23 mouse cellular contexts compared by ENCODE assay signal in genomic region chr5:47396874-47397273, GRCm38 (mm10).
DNase-seq lines count a peak whose midpoint lies in the region; ATAC-seq and TF ChIP-seq lines count a peak whose summit lies in the region.
"Had no signal": no experiment of that assay in that cellular context is flagged by ENCODE, and none has a peak within 500 bp of the region (broad histone marks: within the 10 kb centered on the region; RNA-seq: fewer than 3 reads in every experiment).

No protein-coding gene starts in this region.

- H3K27me3 ChIP-seq in embryonic facial prominence, embryonic 14.5 days (replicated peaks; ENCODE audit: control insufficient read depth, insufficient read depth, low read length) = no peaks in the 10 kb centered on the region
- H3K27me3 ChIP-seq in embryonic facial prominence, embryonic 10.5 days (replicated peaks; ENCODE audit: low read depth, poor library complexity, severe bottlenecking) = no peaks in the 10 kb centered on the region
- no peaks in the 10 kb centered on the region for H3K27me3 ChIP-seq in intestine, postnatal 0 days (replicated peaks; ENCODE audit: control insufficient read depth, insufficient read depth, low read length)
- H3K27me3 ChIP-seq: CH12.LX; heart, embryonic 13.5 days; hindbrain, embryonic 12.5 days; neural tube, embryonic 15.5 days had no signal

- intact Hi-C loops in heart, postnatal 10 days (cut with DNase I) = no loop called here

- no peaks in the 10 kb centered on the region for H3K4me1 ChIP-seq in embryonic facial prominence, embryonic 14.5 days (ENCODE audit: control insufficient read depth, insufficient read depth, low read length)
- no peaks in the 10 kb centered on the region for H3K4me1 ChIP-seq in embryonic facial prominence, embryonic 10.5 days
- H3K4me1 ChIP-seq in intestine, postnatal 0 days (replicated peaks; ENCODE audit: control insufficient read depth, insufficient read depth, low read length) = no peaks in the 10 kb centered on the region
- H3K4me1 ChIP-seq: heart, embryonic 13.5 days; hindbrain, embryonic 12.5 days; neural tube, embryonic 15.5 days had no signal

- DNase-seq in embryonic facial prominence, embryonic 14.5 days (ENCODE audit: low spot score) = peak; percentile 36
- no peak for DNase-seq in embryonic facial prominence, embryonic 10.5 days (ENCODE audit: low spot score)
- DNase-seq in urinary bladder, postnatal 14 days (ENCODE audit: low spot score) = peak; percentile 2
- DNase-seq in urinary bladder, adult 18-20 months (ENCODE audit: low spot score in 2 of 2) = no peak
- peak; percentile 53 to 69 for DNase-seq in heart, postnatal 10 days
- DNase-seq in cerebellum, adult 11 months = no peak
- no peak for DNase-seq in layer of hippocampus, postnatal 25 days (ENCODE audit: extremely low spot score in 1 of 2, low spot score in 1 of 2)
- DNase-seq: adrenal gland, adult 8-10 months; cerebellum, adult 18-20 months; cerebellum, postnatal 25 days; kidney, postnatal 36 days; lung, adult 18-20 months; lung, postnatal 14 days; midbrain, embryonic 14.5 days; right cerebral cortex, postnatal 14 days; thymus, postnatal 36 days had no signal

- no peaks in the 10 kb centered on the region for H3K9me3 ChIP-seq in embryonic facial prominence, embryonic 14.5 days (ENCODE audit: control insufficient read depth, low read length)
- no peaks in the 10 kb centered on the region for H3K9me3 ChIP-seq in embryonic facial prominence, embryonic 10.5 days
- no peaks in the 10 kb centered on the region for H3K9me3 ChIP-seq in intestine, postnatal 0 days (ENCODE audit: control insufficient read depth)
- H3K9me3 ChIP-seq: heart, embryonic 13.5 days; hindbrain, embryonic 12.5 days; neural tube, embryonic 15.5 days had no signal

- no peak overlapping the region for H3K4me2 ChIP-seq in embryonic facial prominence, embryonic 14.5 days (ENCODE audit: low read depth, low read length)
- H3K4me2 ChIP-seq in intestine, postnatal 0 days (replicated peaks; ENCODE audit: low read depth) = no peak overlapping the region
- H3K4me2 ChIP-seq: heart, embryonic 13.5 days; hindbrain, embryonic 12.5 days; liver, embryonic 11.5 days; neural tube, embryonic 15.5 days had no signal

- no peaks in the 10 kb centered on the region for H3K36me3 ChIP-seq in embryonic facial prominence, embryonic 14.5 days (ENCODE audit: control insufficient read depth, insufficient read depth, low read length)
- no peaks in the 10 kb centered on the region for H3K36me3 ChIP-seq in embryonic facial prominence, embryonic 10.5 days (replicated peaks)
- no peaks in the 10 kb centered on the region for H3K36me3 ChIP-seq in intestine, postnatal 0 days (ENCODE audit: control insufficient read depth, insufficient read depth)
- H3K36me3 ChIP-seq: heart, embryonic 13.5 days; hindbrain, embryonic 12.5 days; neural tube, embryonic 15.5 days had no signal

- TF ChIP-seq CTCF in intestine, postnatal 0 days (IDR thresholded peaks at IDR 0.05; ENCODE audit: low read depth) = no peak

- ATAC-seq in embryonic facial prominence, embryonic 14.5 days (ENCODE audit: low read depth) = no peak
- no peak for ATAC-seq in intestine, postnatal 0 days
- ATAC-seq: forebrain, embryonic 16.5 days had no signal

- no peak overlapping the region for H3K9ac ChIP-seq in embryonic facial prominence, embryonic 14.5 days (ENCODE audit: low read depth, low read length)
- no peak overlapping the region for H3K9ac ChIP-seq in intestine, postnatal 0 days (ENCODE audit: low read depth, low read length)
- H3K9ac ChIP-seq: heart, embryonic 13.5 days; hindbrain, embryonic 12.5 days; neural tube, embryonic 15.5 days had no signal

- no peak overlapping the region for H3K4me3 ChIP-seq in embryonic facial prominence, embryonic 14.5 days (ENCODE audit: low read depth, low read length)
- H3K4me3 ChIP-seq in embryonic facial prominence, embryonic 10.5 days = no peak overlapping the region
- no peak overlapping the region for H3K4me3 ChIP-seq in intestine, postnatal 0 days (ENCODE audit: low read depth, low read length)
- H3K4me3 ChIP-seq: heart, embryonic 13.5 days; hindbrain, embryonic 12.5 days; neural tube, embryonic 15.5 days had no signal

- H3K27ac ChIP-seq in embryonic facial prominence, embryonic 14.5 days (replicated peaks; ENCODE audit: low read depth, low read length) = no peak overlapping the region
- H3K27ac ChIP-seq in embryonic facial prominence, embryonic 10.5 days (replicated peaks) = no peak overlapping the region
- H3K27ac ChIP-seq in intestine, postnatal 0 days (ENCODE audit: low read depth, low read length) = no peak overlapping the region
- H3K27ac ChIP-seq: heart, embryonic 13.5 days; hindbrain, embryonic 12.5 days; neural tube, embryonic 15.5 days had no signal

- 49% methylated on average over 9 of the region's 9 CpGs for WGBS in embryonic facial prominence, embryonic 14.5 days
- 56% methylated on average over 9 of the region's 9 CpGs for WGBS in embryonic facial prominence, embryonic 10.5 days
- 82% methylated on average over 9 of the region's 9 CpGs for WGBS in intestine, postnatal 0 days

Comparison
In these comparisons a context has a peak if more than half of its experiments do, and no peak if none do; other contexts are left out.
1. DNase-seq: peak in embryonic facial prominence, embryonic 14.5 days (single experiment), urinary bladder, postnatal 14 days (single experiment) and heart, postnatal 10 days (2 of 2); none in embryonic facial prominence, embryonic 10.5 days (single experiment), urinary bladder, adult 18-20 months (0 of 2), cerebellum, adult 11 months (single experiment) and layer of hippocampus, postnatal 25 days (0 of 2).